Mouse (Mus musculus) hindbrain, embryonic 14.5 days (tissue): ENCODE results near the gene Fgfr2. TPM values are rescaled to one million over a fixed set of nuclear protein-coding genes. Genes with fewer than 3 reads are reported as not detected.
"Not testable (repeated sequence)": the region's sequence is repeated elsewhere in the genome, so short reads cannot be mapped to it uniquely, and the experiment has no call there.

Experiments used
- ATAC-seq: fragments of 200-750 bp; cut with Nextera tagmentation; 2 replicates; pipeline ENCODE4 v1.8.0; 2017; ENCODE audit warnings: moderate number of reproducible peaks, mild to moderate bottlenecking, moderate TSS enrichment, moderate library complexity; ENCODE audit not compliant: low FRiP score
- DNase-seq: peaks from one replicate; pipeline ENCODE4 v3.0.0-alpha.2; 2015; ENCODE audit warnings: low spot score
- H3K27ac ChIP-seq: fragments of 300-500 bp; sonication (generic); 2 replicates; pipeline ENCODE4 v1.5.1; 2014; ENCODE audit warnings: mild to moderate bottlenecking, moderate library complexity
- H3K27me3 ChIP-seq: fragments of 300-500 bp; sonication (generic); 2 replicates; pipeline ENCODE4 v1.6.1; 2014; ENCODE audit warnings: mild to moderate bottlenecking, low read length, mixed read lengths; ENCODE audit not compliant: control insufficient read depth, insufficient read depth
- H3K36me3 ChIP-seq: fragments of 300-500 bp; sonication (generic); replicated peaks from 2 replicates; pipeline ENCODE4 v1.6.1; 2014; ENCODE audit not compliant: control insufficient read depth, insufficient read depth
- H3K4me1 ChIP-seq: fragments of 300-500 bp; sonication (generic); replicated peaks from 2 replicates; pipeline ENCODE4 v1.6.1; 2014; ENCODE audit warnings: antibody characterized with exemption, low read length, mixed read lengths; ENCODE audit not compliant: control insufficient read depth, insufficient read depth
- H3K4me2 ChIP-seq: fragments of 300-500 bp; sonication (generic); replicated peaks from 2 replicates; pipeline ENCODE4 v1.6.1; 2014; ENCODE audit warnings: mild to moderate bottlenecking, moderate library complexity
- H3K4me3 ChIP-seq: fragments of 300-500 bp; sonication (generic); replicated peaks from 2 replicates; pipeline ENCODE4 v1.5.1; 2014; ENCODE audit warnings: mild to moderate bottlenecking, low read length
- H3K9ac ChIP-seq: fragments of 300-500 bp; sonication (generic); 2 replicates; pipeline ENCODE4 v1.6.1; 2014
- H3K9me3 ChIP-seq: fragments of 300-500 bp; sonication (generic); 2 replicates; pipeline ENCODE4 v1.6.1; 2016; ENCODE audit warnings: low read length; ENCODE audit not compliant: control insufficient read depth
- WGBS: fragments of 180-500 bp; shearing (Covaris S2); extraction: QIAGEN DNeasy Blood & Tissue Kit; methylation state at CpG from one replicate; pipeline ENCODE4 v1.1.7; 2014; 5-methylcytosine and 5-hydroxymethylcytosine counted together
- polyA plus RNA-seq: library from polyadenylated mRNA; unstranded; fragments of >200 nt; fragmentation: Nextera tagmentation; extraction: Ambion mirVana; gene quantifications from 2 replicates; pipeline ENCODE4 v1.2.1, GENCODE M21; 2014

Fgfr2 gene
- polyA plus RNA-seq, 1 experiment from 2014 or later, result 43.5 TPM

GRCm38 (mm10) chr7:131409321-131409987 lies 1713.7 kb downstream of the Fgfr2 start:
- 8% methylated on average over 16 of the region's 16 CpGs for WGBS
- Histone ChIP-seq H3K27me3 (no peaks in the 10 kb centered on the region), H3K9ac (peak overlapping the region; percentile 90), H3K36me3 (no peaks in the 10 kb centered on the region; the same call in 1 of the 2 replicates), H3K4me2 (peak overlapping the region; percentile 61), H3K27ac (no peak overlapping the region), H3K4me1 (peaks cover 28% of the 10 kb centered on the region), H3K9me3 (no peaks in the 10 kb centered on the region), H3K4me3 (peak overlapping the region; percentile 90)
- ATAC-seq, result 0 out of 2 replicates have a peak, but pooled peaks have one; percentile 15
- no peak for DNase-seq

- not testable (repeated sequence) for H3K27me3 ChIP-seq, H3K27ac ChIP-seq, H3K4me2 ChIP-seq, H3K4me1 ChIP-seq, H3K9ac ChIP-seq, DNase-seq, ATAC-seq, H3K4me3 ChIP-seq, H3K9me3 ChIP-seq
- H3K36me3 ChIP-seq, result peaks cover 53% of the 10 kb centered on the region
- WGBS, result 90% methylated on average over 6 of the region's 7 CpGs
These were observed 1731.4 kb downstream of the Fgfr2 start for GRCm38 (mm10) chr7:131391761-131392160.

GRCm38 (mm10) chr7:131371880-131372651 lies 1751.1 kb downstream of the Fgfr2 start:
- no peak for DNase-seq
- peak overlapping the region; percentile 78 for H3K9ac ChIP-seq

GRCm38 (mm10) chr7:131371470-131371860 lies 1751.7 kb downstream of the Fgfr2 start:
- H3K27me3 ChIP-seq, result no peaks in the 10 kb centered on the region
- peak overlapping the region; percentile 76 for H3K4me2 ChIP-seq
- DNase-seq (no peak), ATAC-seq (peak; percentile 35; the same call in 1 of the 2 replicates)
- 0 out of 2 replicates have a peak, but pooled peaks cover 5% of the 10 kb centered on the region for H3K36me3 ChIP-seq
- H3K4me1 ChIP-seq, result peaks cover 11% of the 10 kb centered on the region
- H3K4me3 ChIP-seq, result peak overlapping the region; percentile 55
- peak overlapping the region; percentile 78 for H3K9ac ChIP-seq
- H3K27ac ChIP-seq, result peak overlapping the region; percentile 84
- 10% methylated on average over 9 of the region's 9 CpGs for WGBS
- H3K9me3 ChIP-seq, result no peaks in the 10 kb centered on the region

More at GRCm38 (mm10) chr7:131371880-131372651, 1751.1 kb downstream of the Fgfr2 start:
- Histone ChIP-seq H3K9me3 (no peaks in the 10 kb centered on the region), H3K36me3 (0 out of 2 replicates have a peak, but pooled peaks cover 5% of the 10 kb centered on the region), H3K4me2 (peak overlapping the region; percentile 76), H3K4me3 (peak overlapping the region; percentile 55), H3K27ac (no peak overlapping the region), H3K4me1 (peaks cover 11% of the 10 kb centered on the region), H3K27me3 (no peaks in the 10 kb centered on the region)
- WGBS, result 78% methylated on average over 9 of the region's 9 CpGs
- no peak for ATAC-seq

GRCm38 (mm10) chr7:131370648-131371469 lies 1752.3 kb downstream of the Fgfr2 start, which contains the start of gene Pstk:
Pstk (plus strand) TSS chr7:131371141.
- Histone ChIP-seq H3K9ac (peak within 1 kb of the TSS; percentile 78), H3K27me3 (no peaks in the 10 kb centered on the region), H3K9me3 (no peaks in the 10 kb centered on the region), H3K36me3 (0 out of 2 replicates have a peak, but pooled peaks cover 5% of the 10 kb centered on the region), H3K27ac (peak within 1 kb of the TSS; percentile 84), H3K4me2 (peak within 1 kb of the TSS; percentile 76), H3K4me3 (peak within 1 kb of the TSS; percentile 55), H3K4me1 (peaks cover 11% of the 10 kb centered on the region)
- 5% methylated on average over 47 of the region's 47 CpGs for WGBS
- ATAC-seq (peak; percentile 91), DNase-seq (peak; percentile 90)

GRCm38 (mm10) chr7:131364131-131364530 lies 1759.0 kb downstream of the Fgfr2 start:
- Histone ChIP-seq H3K9ac (no peak overlapping the region), H3K27ac (no peak overlapping the region), H3K36me3 (peaks cover 9% of the 10 kb centered on the region), H3K4me1 (peaks cover 15% of the 10 kb centered on the region), H3K27me3 (no peaks in the 10 kb centered on the region), H3K4me3 (no peak overlapping the region), H3K9me3 (no peaks in the 10 kb centered on the region), H3K4me2 (no peak overlapping the region)
- ATAC-seq (no peak), DNase-seq (no peak)
- 96% methylated on average over 8 of the region's 8 CpGs for whole genome bisulfite sequencing

- DNase-seq (peak; percentile 99), ATAC-seq (peak; percentile 97)
- WGBS, result under 1% methylated on average over 55 of the region's 55 CpGs
- peak within 1 kb of the TSS; percentile 86 for H3K9ac ChIP-seq
- H3K27ac ChIP-seq, result peak within 1 kb of the TSS; percentile 91
- no peaks in the 10 kb centered on the region for H3K9me3 ChIP-seq
- H3K4me2 ChIP-seq, result peak within 1 kb of the TSS; percentile 90
- peaks cover 15% of the 10 kb centered on the region for H3K4me1 ChIP-seq
- no peaks in the 10 kb centered on the region for H3K27me3 ChIP-seq
- H3K36me3 ChIP-seq, result peaks cover 23% of the 10 kb centered on the region
- H3K4me3 ChIP-seq, result peak within 1 kb of the TSS; percentile 81
These were observed 1760.4 kb downstream of the Fgfr2 start, which contains the start of gene 2310057M21Rik for GRCm38 (mm10) chr7:131362615-131363300. 2310057M21Rik (minus strand) TSS chr7:131362759.

GRCm38 (mm10) chr7:131362269-131362614 lies 1760.9 kb downstream of the Fgfr2 start:
- peaks cover 15% of the 10 kb centered on the region for H3K4me1 ChIP-seq
- peak overlapping the region; percentile 90 for H3K4me2 ChIP-seq
- peaks cover 27% of the 10 kb centered on the region for H3K36me3 ChIP-seq
- 2% methylated on average over 35 of the region's 35 CpGs for WGBS
- DNase-seq (no peak), ATAC-seq (peak; percentile 79)
- H3K27me3 ChIP-seq, result no peaks in the 10 kb centered on the region
- H3K4me3 ChIP-seq, result peak overlapping the region; percentile 81
- H3K9ac ChIP-seq, result peak overlapping the region; percentile 86
- H3K27ac ChIP-seq, result peak overlapping the region; percentile 77
- no peaks in the 10 kb centered on the region for H3K9me3 ChIP-seq
